Mouse (Mus musculus): ENCODE data around the gene Zdhhc16.

DNA sequence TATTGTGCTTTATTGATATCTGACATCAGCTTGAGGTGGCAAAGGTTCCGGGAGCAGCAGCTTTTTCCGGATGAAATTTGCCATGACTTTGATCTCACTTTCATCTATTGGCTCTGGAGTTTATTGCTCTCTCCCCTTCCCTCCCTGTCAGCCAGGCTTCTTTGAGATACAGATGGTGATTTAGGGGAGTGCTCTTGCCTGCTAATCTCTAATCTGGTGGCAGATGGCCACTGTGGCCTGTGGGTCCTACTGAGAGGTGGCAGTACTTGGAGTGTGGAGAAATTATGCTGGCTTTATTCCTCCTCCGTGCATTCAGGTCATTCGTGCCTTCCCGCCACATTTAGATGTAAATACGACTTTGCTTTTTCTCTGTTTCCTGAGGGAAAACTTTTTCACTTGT, 844 bp downstream of the Zdhhc16 start:
- TF ChIP-seq POLR2A (IDR thresholded peaks at IDR 0.05; ENCODE audit: insufficient read depth, low read depth, low read length) (no peak), CTCF (IDR thresholded peaks at IDR 0.05; ENCODE audit: insufficient read depth, low read depth, low read length) (no peak)
